Mouse (Mus musculus): ENCODE measurements at regions not wholly inside any gene's neighbourhood (a gene's known extent, or its start where the extent isn't known, plus 50 kb on each side); places are given as distances from the start of the nearest gene placed in this dataset.
"Not testable (repeated sequence)": the region's sequence is repeated elsewhere in the genome, so short reads cannot be mapped to it uniquely, and the experiment has no call there.

GRCm38 (mm10) chr1:189584831-189585230 is 103.1 kb downstream of the Cenpf start:
- peak; percentile 15 for DNase-seq
- intact Hi-C loops (cut with DNase I; ENCODE audit: low total_unique reads): no loop called here

GRCm38 (mm10) chr1:189581427-189581826 is 106.5 kb downstream of the Cenpf start:
- intact Hi-C loops (cut with DNase I; ENCODE audit: low total_unique reads): no loop called here
- no peak for DNase-seq

GRCm38 (mm10) chr1:189579358-189579757 is 108.5 kb downstream of the Cenpf start:
- intact Hi-C loops (cut with DNase I; ENCODE audit: low total_unique reads): loop anchor here (5.0 kb wide), 1 partner anchor 552 kb away; no protein-coding TSS in a partner anchor

GRCm38 (mm10) chr1:189576311-189577002 is 111.4 kb downstream of the Cenpf start:
- intact Hi-C loops (cut with DNase I; ENCODE audit: low total_unique reads): loop anchor here (5.0 kb wide), 1 partner anchor 549 kb away; no protein-coding TSS in a partner anchor
- peak; percentile 15 for DNase-seq

More at GRCm38 (mm10) chr1:189579358-189579757, 108.5 kb downstream of the Cenpf start:
- peak; percentile 15 for DNase-seq

GRCm38 (mm10) chr1:189575525-189576240 is 112.2 kb downstream of the Cenpf start:
- intact Hi-C loops (cut with DNase I; ENCODE audit: low total_unique reads): loop anchor here (5.0 kb wide), 1 partner anchor 548 kb away; no protein-coding TSS in a partner anchor
- DNase-seq: no peak

GRCm38 (mm10) chr1:189566491-189566890 is 121.4 kb downstream of the Cenpf start:
- intact Hi-C loops (cut with DNase I; ENCODE audit: low total_unique reads): no loop called here
- DNase-seq: no peak

GRCm38 (mm10) chr1:189561831-189562230 is 126.1 kb downstream of the Cenpf start:
- intact Hi-C loops (cut with DNase I; ENCODE audit: low total_unique reads): no loop called here
- DNase-seq: no peak

- intact Hi-C loops (cut with DNase I; ENCODE audit: low total_unique reads): no loop called here
- DNase-seq: no peak
Observed at GRCm38 (mm10) chr1:189560576-189560975, 127.3 kb downstream of the Cenpf start.

GRCm38 (mm10) chr1:189550851-189551250 is 137.0 kb downstream of the Cenpf start:
- no peak for DNase-seq

GRCm38 (mm10) chr1:189532834-189533233 is 130.8 kb upstream of the Kcnk2 start:
- no peak for DNase-seq
- intact Hi-C loops (cut with DNase I; ENCODE audit: low total_unique reads): no loop called here

More at GRCm38 (mm10) chr1:189550851-189551250, 137.0 kb downstream of the Cenpf start:
- intact Hi-C loops (cut with DNase I; ENCODE audit: low total_unique reads): no loop called here

GRCm38 (mm10) chr1:189526329-189526728 is 124.3 kb upstream of the Kcnk2 start:
- no peak for DNase-seq
- intact Hi-C loops (cut with DNase I; ENCODE audit: low total_unique reads): no loop called here

GRCm38 (mm10) chr1:189515476-189515875 is 113.4 kb upstream of the Kcnk2 start:
- intact Hi-C loops (cut with DNase I; ENCODE audit: low total_unique reads): no loop called here
- no peak for DNase-seq

- DNase-seq: no peak
- intact Hi-C loops (cut with DNase I; ENCODE audit: low total_unique reads): no loop called here
Observed at GRCm38 (mm10) chr1:189513358-189513757, 111.3 kb upstream of the Kcnk2 start.

GRCm38 (mm10) chr1:189507301-189507700 is 105.2 kb upstream of the Kcnk2 start:
- intact Hi-C loops (cut with DNase I; ENCODE audit: low total_unique reads); DNase-seq: not testable (repeated sequence)

GRCm38 (mm10) chr1:189499703-189500102 is 97.6 kb upstream of the Kcnk2 start:
- no peak for DNase-seq
- intact Hi-C loops (cut with DNase I; ENCODE audit: low total_unique reads): no loop called here

- DNase-seq: no peak
- intact Hi-C loops (cut with DNase I; ENCODE audit: low total_unique reads): no loop called here
Observed at GRCm38 (mm10) chr1:189499141-189499540, 97.1 kb upstream of the Kcnk2 start.

GRCm38 (mm10) chr1:189497031-189497430 is 95.0 kb upstream of the Kcnk2 start:
- intact Hi-C loops (cut with DNase I; ENCODE audit: low total_unique reads): no loop called here

GRCm38 (mm10) chr1:189495386-189496150 is 93.5 kb upstream of the Kcnk2 start:
- intact Hi-C loops (cut with DNase I; ENCODE audit: low total_unique reads): no loop called here
- DNase-seq: no peak

More at GRCm38 (mm10) chr1:189497031-189497430, 95.0 kb upstream of the Kcnk2 start:
- DNase-seq: no peak

GRCm38 (mm10) chr1:189494896-189495295 is 92.8 kb upstream of the Kcnk2 start:
- DNase-seq: no peak
- intact Hi-C loops (cut with DNase I; ENCODE audit: low total_unique reads): no loop called here

GRCm38 (mm10) chr1:189485336-189485735 is 83.3 kb upstream of the Kcnk2 start:
- intact Hi-C loops (cut with DNase I; ENCODE audit: low total_unique reads): no loop called here
- no peak for DNase-seq

Data from gastrocnemius, postnatal 14 days (tissue).